Mouse (Mus musculus): ENCODE measurements around the gene Fgf8. TPM values are rescaled to one million over a fixed set of nuclear protein-coding genes. Genes with fewer than 3 reads are reported as not detected.

Fgf8 gene
- polyA plus RNA-seq, 1 experiment, result not detected

GRCm38 (mm10) chr19:45775486-45775885 lies 32.8 kb upstream of the Fgf8 start:
- Histone ChIP-seq H3K4me3 (ENCODE audit: insufficient read depth, low read depth, low read length) (no peak overlapping the region), H3K27me3 (replicated peaks; ENCODE audit: control insufficient read depth, insufficient read depth, low read length) (no peaks in the 10 kb centered on the region), H3K27ac (ENCODE audit: insufficient read depth, low read depth, low read length) (no peak overlapping the region), H3K4me1 (ENCODE audit: control insufficient read depth, insufficient read depth, low read length) (peaks cover 4% of the 10 kb centered on the region), H3K36me3 (ENCODE audit: control insufficient read depth, insufficient read depth, low read length) (peaks cover 15% of the 10 kb centered on the region)
- TF ChIP-seq POLR2A (IDR thresholded peaks at IDR 0.05; ENCODE audit: low read depth, low read length) (no peak), CTCF (conservative IDR thresholded peaks at IDR 0.05; ENCODE audit: insufficient read depth, insufficient read length, low read depth, low read length) (no peak)
- no peak for DNase-seq
- 65% methylated on average over 2 of the region's 2 CpGs for WGBS

- WGBS, result 89% methylated on average over 5 of the region's 5 CpGs
- no peak for TF ChIP-seq CTCF (conservative IDR thresholded peaks at IDR 0.05; ENCODE audit: insufficient read depth, insufficient read length, low read depth, low read length)
- no peak for TF ChIP-seq POLR2A (IDR thresholded peaks at IDR 0.05; ENCODE audit: low read depth, low read length)
- no peak overlapping the region for H3K27ac ChIP-seq (ENCODE audit: insufficient read depth, low read depth, low read length)
Observed at GRCm38 (mm10) chr19:45771501-45771900, 28.8 kb upstream of the Fgf8 start.

GRCm38 (mm10) chr19:45760810-45761209 lies 18.1 kb upstream of the Fgf8 start:
- peaks cover 33% of the 10 kb centered on the region for H3K36me3 ChIP-seq (ENCODE audit: control insufficient read depth, insufficient read depth, low read length)
- H3K4me3 ChIP-seq (ENCODE audit: insufficient read depth, low read depth, low read length), result no peak overlapping the region
- no peak for TF ChIP-seq CTCF (conservative IDR thresholded peaks at IDR 0.05; ENCODE audit: insufficient read depth, insufficient read length, low read depth, low read length)
- TF ChIP-seq POLR2A (IDR thresholded peaks at IDR 0.05; ENCODE audit: low read depth, low read length), result no peak
- WGBS, result 87% methylated on average over 3 of the region's 3 CpGs
- DNase-seq, result no peak
- H3K27me3 ChIP-seq (replicated peaks; ENCODE audit: control insufficient read depth, insufficient read depth, low read length), result no peaks in the 10 kb centered on the region
- no peak overlapping the region for H3K27ac ChIP-seq (ENCODE audit: insufficient read depth, low read depth, low read length)
- H3K4me1 ChIP-seq (ENCODE audit: control insufficient read depth, insufficient read depth, low read length), result peaks cover 3% of the 10 kb centered on the region; the same call in 1 of the 2 replicates

More at GRCm38 (mm10) chr19:45771501-45771900, 28.8 kb upstream of the Fgf8 start:
- Histone ChIP-seq H3K4me1 (ENCODE audit: control insufficient read depth, insufficient read depth, low read length) (no peaks in the 10 kb centered on the region), H3K27me3 (replicated peaks; ENCODE audit: control insufficient read depth, insufficient read depth, low read length) (no peaks in the 10 kb centered on the region), H3K36me3 (ENCODE audit: control insufficient read depth, insufficient read depth, low read length) (peaks cover 17% of the 10 kb centered on the region), H3K4me3 (ENCODE audit: insufficient read depth, low read depth, low read length) (no peak overlapping the region)
- no peak for DNase-seq

- Histone ChIP-seq H3K36me3 (ENCODE audit: control insufficient read depth, insufficient read depth, low read length) (peaks cover 33% of the 10 kb centered on the region), H3K27me3 (replicated peaks; ENCODE audit: control insufficient read depth, insufficient read depth, low read length) (no peaks in the 10 kb centered on the region), H3K4me1 (ENCODE audit: control insufficient read depth, insufficient read depth, low read length) (peaks cover 16% of the 10 kb centered on the region), H3K27ac (ENCODE audit: insufficient read depth, low read depth, low read length) (peak overlapping the region; percentile 79; the same call in 1 of the 2 replicates), H3K4me3 (ENCODE audit: insufficient read depth, low read depth, low read length) (no peak overlapping the region)
- WGBS, result 69% methylated on average over 5 of the region's 5 CpGs
- TF ChIP-seq POLR2A (IDR thresholded peaks at IDR 0.05; ENCODE audit: low read depth, low read length) (no peak), CTCF (conservative IDR thresholded peaks at IDR 0.05; ENCODE audit: insufficient read depth, insufficient read length, low read depth, low read length) (no peak)
- DNase-seq, result peak; percentile 63
Observed at GRCm38 (mm10) chr19:45758671-45759070, 16.0 kb upstream of the Fgf8 start.

- WGBS, result 28% methylated on average over 3 of the region's 3 CpGs
- Histone ChIP-seq H3K27me3 (replicated peaks; ENCODE audit: control insufficient read depth, insufficient read depth, low read length) (no peaks in the 10 kb centered on the region), H3K36me3 (ENCODE audit: control insufficient read depth, insufficient read depth, low read length) (peaks cover 12% of the 10 kb centered on the region), H3K4me1 (ENCODE audit: control insufficient read depth, insufficient read depth, low read length) (peaks cover 21% of the 10 kb centered on the region), H3K27ac (ENCODE audit: insufficient read depth, low read depth, low read length) (peak overlapping the region; percentile 59), H3K4me3 (ENCODE audit: insufficient read depth, low read depth, low read length) (no peak overlapping the region)
- peak; percentile 83 for DNase-seq
- TF ChIP-seq POLR2A (IDR thresholded peaks at IDR 0.05; ENCODE audit: low read depth, low read length) (no peak), CTCF (conservative IDR thresholded peaks at IDR 0.05; ENCODE audit: insufficient read depth, insufficient read length, low read depth, low read length) (no peak)
Observed at GRCm38 (mm10) chr19:45753551-45753950, 10.8 kb upstream of the Fgf8 start.

- Histone ChIP-seq H3K27ac (ENCODE audit: insufficient read depth, low read depth, low read length) (no peak overlapping the region), H3K4me3 (ENCODE audit: insufficient read depth, low read depth, low read length) (no peak overlapping the region), H3K36me3 (ENCODE audit: control insufficient read depth, insufficient read depth, low read length) (peaks cover 6% of the 10 kb centered on the region; the same call in 1 of the 2 replicates), H3K4me1 (ENCODE audit: control insufficient read depth, insufficient read depth, low read length) (peaks cover 24% of the 10 kb centered on the region), H3K27me3 (replicated peaks; ENCODE audit: control insufficient read depth, insufficient read depth, low read length) (no peaks in the 10 kb centered on the region)
- no peak for TF ChIP-seq POLR2A (IDR thresholded peaks at IDR 0.05; ENCODE audit: low read depth, low read length)
- no peak for TF ChIP-seq CTCF (conservative IDR thresholded peaks at IDR 0.05; ENCODE audit: insufficient read depth, insufficient read length, low read depth, low read length)
- no peak for DNase-seq
- WGBS, result 83% methylated on average over 7 of the region's 7 CpGs
Observed at GRCm38 (mm10) chr19:45751881-45752280, 9.2 kb upstream of the Fgf8 start.

- Histone ChIP-seq H3K36me3 (ENCODE audit: control insufficient read depth, insufficient read depth, low read length) (peaks cover 4% of the 10 kb centered on the region; the same call in 1 of the 2 replicates), H3K4me3 (ENCODE audit: insufficient read depth, low read depth, low read length) (peak within 1 kb of the TSS; percentile 98), H3K4me1 (ENCODE audit: control insufficient read depth, insufficient read depth, low read length) (peaks cover 23% of the 10 kb centered on the region), H3K27ac (ENCODE audit: insufficient read depth, low read depth, low read length) (peak within 1 kb of the TSS; percentile 26; the same call in 1 of the 2 replicates), H3K27me3 (replicated peaks; ENCODE audit: control insufficient read depth, insufficient read depth, low read length) (no peaks in the 10 kb centered on the region)
- TF ChIP-seq CTCF (conservative IDR thresholded peaks at IDR 0.05; ENCODE audit: insufficient read depth, insufficient read length, low read depth, low read length) (no peak), POLR2A (IDR thresholded peaks at IDR 0.05; ENCODE audit: low read depth, low read length) (no peak)
- DNase-seq, result peak; percentile 90
- under 1% methylated on average over 59 of the region's 60 CpGs for WGBS
Observed at GRCm38 (mm10) chr19:45749243-45750043, 6.7 kb upstream of the Fgf8 start, which contains the start of gene Npm3. Npm3 (minus strand) TSS chr19:45749591.

Data from kidney, adult 2 months (tissue).